Mouse (Mus musculus): ENCODE results near the gene Tap2. TPM values are rescaled to one million over a fixed set of nuclear protein-coding genes. Genes with fewer than 3 reads are reported as not detected.
A peak's percentile ranks its signal among the peaks of the same experiment; 100 is the strongest.

Tap2 gene
- polyA plus RNA-seq, 1 experiment: 10.0 TPM

GRCm38 (mm10) chr17:34196941-34197894 lies 6.1 kb upstream of the Tap2 start, which contains the start of gene Psmb8:
Psmb8 (plus strand) TSS chr17:34197721.
- Histone ChIP-seq H3K27me3 (ENCODE audit: control insufficient read depth, insufficient read depth, low read length) (no peaks in the 10 kb centered on the region), H3K4me1 (ENCODE audit: control insufficient read depth, insufficient read depth, low read length) (no peaks in the 10 kb centered on the region)
- WGBS: 6% methylated on average over 41 of the region's 41 CpGs

GRCm38 (mm10) chr17:34197904-34198520 lies 5.3 kb upstream of the Tap2 start:
- Histone ChIP-seq H3K27ac (ENCODE audit: insufficient read depth, low read length) (no peak overlapping the region), H3K4me3 (replicated peaks; ENCODE audit: insufficient read depth, low read depth, low read length) (peak overlapping the region; percentile 28), H3K4me1 (ENCODE audit: control insufficient read depth, insufficient read depth, low read length) (no peaks in the 10 kb centered on the region), H3K27me3 (ENCODE audit: control insufficient read depth, insufficient read depth, low read length) (no peaks in the 10 kb centered on the region)
- TF ChIP-seq CTCF (IDR thresholded peaks at IDR 0.05; ENCODE audit: borderline replicate concordance, insufficient read depth, low read depth, low read length): no peak
- no peak for TF ChIP-seq POLR2A (IDR thresholded peaks at IDR 0.05; ENCODE audit: borderline replicate concordance, insufficient read depth, low read length)
- DNase-seq: no peak
- under 1% methylated on average over 32 of the region's 32 CpGs for WGBS

More at GRCm38 (mm10) chr17:34196941-34197894, 6.1 kb upstream of the Tap2 start, which contains the start of gene Psmb8:
- peak within 1 kb of the TSS; percentile 53 for H3K4me3 ChIP-seq (replicated peaks; ENCODE audit: insufficient read depth, low read depth, low read length)
- H3K27ac ChIP-seq (ENCODE audit: insufficient read depth, low read length): no peak within 1 kb of the TSS
- TF ChIP-seq CTCF (IDR thresholded peaks at IDR 0.05; ENCODE audit: borderline replicate concordance, insufficient read depth, low read depth, low read length): no peak
- TF ChIP-seq POLR2A (IDR thresholded peaks at IDR 0.05; ENCODE audit: borderline replicate concordance, insufficient read depth, low read length): no peak
- DNase-seq: peak; percentile 77

GRCm38 (mm10) chr17:34198521-34198912 lies 4.8 kb upstream of the Tap2 start:
- H3K4me1 ChIP-seq (ENCODE audit: control insufficient read depth, insufficient read depth, low read length): no peaks in the 10 kb centered on the region
- no peak for TF ChIP-seq POLR2A (IDR thresholded peaks at IDR 0.05; ENCODE audit: borderline replicate concordance, insufficient read depth, low read length)

GRCm38 (mm10) chr17:34199050-34199619 lies 4.2 kb upstream of the Tap2 start:
- TF ChIP-seq CTCF (IDR thresholded peaks at IDR 0.05; ENCODE audit: borderline replicate concordance, insufficient read depth, low read depth, low read length): no peak
- no peak for TF ChIP-seq POLR2A (IDR thresholded peaks at IDR 0.05; ENCODE audit: borderline replicate concordance, insufficient read depth, low read length)
- 71% methylated on average over 12 of the region's 12 CpGs for WGBS
- DNase-seq: no peak
- Histone ChIP-seq H3K27me3 (ENCODE audit: control insufficient read depth, insufficient read depth, low read length) (no peaks in the 10 kb centered on the region), H3K27ac (ENCODE audit: insufficient read depth, low read length) (no peak overlapping the region), H3K4me1 (ENCODE audit: control insufficient read depth, insufficient read depth, low read length) (no peaks in the 10 kb centered on the region), H3K4me3 (replicated peaks; ENCODE audit: insufficient read depth, low read depth, low read length) (no peak overlapping the region)

More at GRCm38 (mm10) chr17:34198521-34198912, 4.8 kb upstream of the Tap2 start:
- Histone ChIP-seq H3K27me3 (ENCODE audit: control insufficient read depth, insufficient read depth, low read length) (no peaks in the 10 kb centered on the region), H3K27ac (ENCODE audit: insufficient read depth, low read length) (no peak overlapping the region), H3K4me3 (replicated peaks; ENCODE audit: insufficient read depth, low read depth, low read length) (no peak overlapping the region)
- no peak for DNase-seq
- WGBS: 11% methylated on average over 11 of the region's 11 CpGs

GRCm38 (mm10) chr17:34200047-34200446 lies 3.3 kb upstream of the Tap2 start:
- no peak overlapping the region for H3K27ac ChIP-seq (ENCODE audit: insufficient read depth, low read length)
- DNase-seq: no peak
- TF ChIP-seq CTCF (IDR thresholded peaks at IDR 0.05; ENCODE audit: borderline replicate concordance, insufficient read depth, low read depth, low read length): no peak
- TF ChIP-seq POLR2A (IDR thresholded peaks at IDR 0.05; ENCODE audit: borderline replicate concordance, insufficient read depth, low read length): no peak
- no peaks in the 10 kb centered on the region for H3K27me3 ChIP-seq (ENCODE audit: control insufficient read depth, insufficient read depth, low read length)
- H3K4me1 ChIP-seq (ENCODE audit: control insufficient read depth, insufficient read depth, low read length): no peaks in the 10 kb centered on the region
- 81% methylated on average over 10 of the region's 10 CpGs for WGBS
- H3K4me3 ChIP-seq (replicated peaks; ENCODE audit: insufficient read depth, low read depth, low read length): no peak overlapping the region

- no peaks in the 10 kb centered on the region for H3K27me3 ChIP-seq (ENCODE audit: control insufficient read depth, insufficient read depth, low read length)
These were observed 2.4 kb upstream of the Tap2 start for GRCm38 (mm10) chr17:34200772-34201505.

GRCm38 (mm10) chr17:34201506-34202055 lies 1.7 kb upstream of the Tap2 start:
- no peak for DNase-seq
- Histone ChIP-seq H3K4me3 (replicated peaks; ENCODE audit: insufficient read depth, low read depth, low read length) (no peak overlapping the region), H3K27me3 (ENCODE audit: control insufficient read depth, insufficient read depth, low read length) (no peaks in the 10 kb centered on the region), H3K27ac (ENCODE audit: insufficient read depth, low read length) (no peak overlapping the region), H3K4me1 (ENCODE audit: control insufficient read depth, insufficient read depth, low read length) (no peaks in the 10 kb centered on the region)
- TF ChIP-seq CTCF (IDR thresholded peaks at IDR 0.05; ENCODE audit: borderline replicate concordance, insufficient read depth, low read depth, low read length) (no peak), POLR2A (IDR thresholded peaks at IDR 0.05; ENCODE audit: borderline replicate concordance, insufficient read depth, low read length) (no peak)
- 80% methylated on average over 7 of the region's 7 CpGs for WGBS

More at GRCm38 (mm10) chr17:34200772-34201505, 2.4 kb upstream of the Tap2 start:
- Histone ChIP-seq H3K27ac (ENCODE audit: insufficient read depth, low read length) (no peak overlapping the region), H3K4me3 (replicated peaks; ENCODE audit: insufficient read depth, low read depth, low read length) (no peak overlapping the region), H3K4me1 (ENCODE audit: control insufficient read depth, insufficient read depth, low read length) (no peaks in the 10 kb centered on the region)
- TF ChIP-seq POLR2A (IDR thresholded peaks at IDR 0.05; ENCODE audit: borderline replicate concordance, insufficient read depth, low read length) (no peak), CTCF (IDR thresholded peaks at IDR 0.05; ENCODE audit: borderline replicate concordance, insufficient read depth, low read depth, low read length) (no peak)
- WGBS: 88% methylated on average over 16 of the region's 16 CpGs
- no peak for DNase-seq
